Mouse (Mus musculus) layer of hippocampus, adult 2 months (tissue): ENCODE measurements around the gene Hmox1. TPM values are rescaled to one million over a fixed set of nuclear protein-coding genes. Genes with fewer than 3 reads are reported as not detected.

Experiments
- DNase-seq, 2 experiments: peaks; one replicate each; pipeline ENCODE4 v3.0.0; 2022; ENCODE audit warnings: low spot score in 2 of 2
- H3K27ac ChIP-seq: fragments of 200-600 bp; 2 replicates; pipeline ENCODE4 v1.8.1; 2022
- H3K4me3 ChIP-seq: fragments of 200-600 bp; 2 replicates; pipeline ENCODE4 v1.8.1; 2022; ENCODE audit warnings: mild to moderate bottlenecking
- CTCF ChIP-seq: fragments of 200-600 bp; conservative IDR thresholded peaks from 2 replicates; pipeline ENCODE4 v1.8.1; 2022; ENCODE audit warnings: antibody characterized with exemption, mild to moderate bottlenecking, moderate library complexity
- total RNA-seq, 2 experiments: library from RNA; stranded (reverse); gene quantifications; 2 replicates each; pipeline ENCODE4 v1.2.3; 2021

Gene Hmox1
- total RNA-seq, 2 experiments from 2014 or later, result 6.1 to 6.2 TPM

DNA sequence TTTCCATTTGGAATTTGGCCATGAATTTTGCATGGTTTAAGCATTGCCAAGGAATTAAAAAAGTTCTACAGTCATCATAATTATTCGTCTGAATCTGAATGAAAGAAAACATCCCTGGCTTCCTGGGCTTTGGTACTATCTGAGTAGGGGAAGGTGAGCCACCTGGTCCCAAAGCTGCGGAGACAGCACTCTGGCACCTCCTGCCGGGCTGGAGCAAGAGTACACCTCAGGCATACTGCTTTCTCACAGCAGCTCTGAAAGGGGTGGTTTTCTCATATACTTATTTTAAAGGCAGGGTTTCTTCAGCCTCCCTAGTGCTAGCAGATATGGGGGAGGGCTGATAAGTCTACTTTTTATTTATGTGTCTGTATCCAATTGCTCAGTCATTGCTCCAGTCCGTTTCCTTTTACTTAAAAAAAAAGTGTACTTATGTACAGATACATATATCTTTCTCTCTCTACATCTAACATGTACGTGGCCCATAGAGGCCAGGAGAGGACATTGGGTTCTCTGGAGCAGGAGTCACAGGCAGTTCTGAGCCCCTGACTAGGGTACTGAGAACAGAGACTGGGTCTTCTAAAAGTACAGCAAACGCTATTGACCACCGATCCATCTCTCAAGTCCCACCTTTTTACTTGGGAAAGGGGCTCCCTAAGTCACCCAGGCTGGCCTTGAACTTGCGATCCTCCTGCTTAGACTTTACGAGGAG, 15.3 kb downstream of the Hmox1 start:
- peak; percentile 61 to 80 for DNase-seq
- TF ChIP-seq CTCF, result peak; percentile 91
- Histone ChIP-seq H3K4me3 (peak overlapping the region; percentile 66), H3K27ac (peak overlapping the region; percentile 96)

- no peak for TF ChIP-seq CTCF
Observed at GRCm38 (mm10) chr8:75109236-75109967, 16.0 kb downstream of the Hmox1 start, which contains the start of gene Mcm5. Gene Mcm5, plus strand, starts transcription at chr8:75109569.

DNA sequence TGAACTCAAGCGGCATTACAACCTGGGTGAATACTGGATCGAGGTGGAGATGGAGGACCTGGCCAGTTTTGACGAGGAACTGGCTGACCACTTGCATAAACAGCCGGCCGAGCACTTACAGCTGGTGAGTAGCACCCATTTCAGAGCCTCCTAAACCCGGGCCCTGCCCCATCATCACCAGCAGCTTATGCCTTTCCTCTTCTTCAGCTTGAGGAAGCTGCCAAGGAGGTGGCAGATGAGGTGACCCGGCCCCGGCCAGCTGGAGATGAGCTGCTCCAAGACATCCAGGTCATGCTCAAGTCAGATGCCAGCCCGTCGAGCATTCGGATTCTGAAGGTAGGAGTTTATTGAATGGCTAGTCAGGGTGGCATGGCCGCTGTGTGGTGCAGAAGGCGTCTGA, 16.7 kb downstream of the Hmox1 start:
- TF ChIP-seq CTCF, result no peak
- H3K27ac ChIP-seq, result no peak overlapping the region
- H3K4me3 ChIP-seq, result peak overlapping the region; percentile 66
- DNase-seq, result no peak

More at GRCm38 (mm10) chr8:75109236-75109967, 16.0 kb downstream of the Hmox1 start, which contains the start of gene Mcm5:
- peak within 1 kb of the TSS; percentile 96 for H3K27ac ChIP-seq
- peak; percentile 99 for DNase-seq
- peak within 1 kb of the TSS; percentile 66 for H3K4me3 ChIP-seq

DNA sequence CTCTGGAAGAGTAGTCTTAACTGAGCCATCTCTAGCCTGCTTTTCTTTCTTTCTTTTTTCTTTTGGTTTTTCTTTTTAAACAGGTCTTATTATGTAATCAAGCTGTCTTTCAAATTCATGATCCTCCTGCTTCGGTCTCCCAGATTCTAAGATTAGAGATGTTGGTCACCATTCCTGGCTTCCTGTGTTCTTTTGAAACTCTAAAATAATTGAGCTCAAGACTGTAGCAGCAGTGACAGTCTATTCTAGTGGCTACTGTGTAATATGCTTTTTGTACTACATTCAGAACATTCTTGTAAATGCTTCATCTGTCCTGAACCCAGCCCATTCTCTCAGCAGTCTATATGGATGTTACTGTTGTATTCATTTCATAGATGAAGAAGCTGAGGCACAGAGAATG, 25.1 kb downstream of the Hmox1 start:
- TF ChIP-seq CTCF, result no peak
- DNase-seq, result no peak
- Histone ChIP-seq H3K27ac (no peak overlapping the region), H3K4me3 (no peak overlapping the region)

DNA sequence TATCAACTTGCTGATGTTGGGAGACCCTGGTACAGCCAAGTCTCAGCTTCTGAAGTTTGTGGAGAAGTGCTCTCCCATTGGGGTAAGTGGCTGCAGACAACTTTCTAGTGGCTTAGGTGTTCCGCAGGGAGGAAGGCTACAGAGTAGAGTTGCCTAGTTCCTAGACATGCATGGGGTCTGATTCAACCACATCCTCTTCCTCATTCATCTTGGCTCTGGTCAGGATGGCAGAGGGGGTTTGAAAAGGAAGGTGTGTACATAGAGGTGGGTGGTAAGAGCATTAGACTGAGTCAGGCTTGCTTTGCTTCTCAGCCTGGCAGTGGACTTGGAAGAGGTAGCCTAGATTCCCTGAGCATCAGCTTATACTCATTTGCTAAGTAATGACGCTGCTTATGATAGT, 25.9 kb downstream of the Hmox1 start:
- no peak for DNase-seq
- no peak for TF ChIP-seq CTCF
- no peak overlapping the region for H3K4me3 ChIP-seq
- H3K27ac ChIP-seq, result no peak overlapping the region

DNA sequence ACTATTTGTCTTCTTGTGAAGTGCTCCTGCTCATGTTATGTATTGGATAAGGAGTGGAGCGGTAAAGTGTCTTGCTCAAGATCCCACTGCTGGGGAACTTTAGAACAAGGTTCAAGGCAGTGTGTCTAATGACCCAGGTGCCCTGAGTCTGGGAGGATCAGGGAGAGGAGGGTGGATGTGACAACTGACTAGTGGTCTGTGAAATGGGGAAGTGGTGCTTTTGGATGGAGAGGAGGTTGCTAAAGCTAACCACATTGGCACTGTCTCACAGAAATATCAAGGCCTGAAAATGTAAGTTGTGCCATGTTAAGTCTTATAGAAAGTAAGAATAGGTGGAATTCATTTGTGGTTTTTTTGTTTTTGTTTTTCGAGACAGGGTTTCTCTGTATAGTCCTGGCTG, 26.3 kb downstream of the Hmox1 start:
- no peak for DNase-seq
- Histone ChIP-seq H3K4me3 (no peak overlapping the region), H3K27ac (no peak overlapping the region)
- no peak for TF ChIP-seq CTCF

DNA sequence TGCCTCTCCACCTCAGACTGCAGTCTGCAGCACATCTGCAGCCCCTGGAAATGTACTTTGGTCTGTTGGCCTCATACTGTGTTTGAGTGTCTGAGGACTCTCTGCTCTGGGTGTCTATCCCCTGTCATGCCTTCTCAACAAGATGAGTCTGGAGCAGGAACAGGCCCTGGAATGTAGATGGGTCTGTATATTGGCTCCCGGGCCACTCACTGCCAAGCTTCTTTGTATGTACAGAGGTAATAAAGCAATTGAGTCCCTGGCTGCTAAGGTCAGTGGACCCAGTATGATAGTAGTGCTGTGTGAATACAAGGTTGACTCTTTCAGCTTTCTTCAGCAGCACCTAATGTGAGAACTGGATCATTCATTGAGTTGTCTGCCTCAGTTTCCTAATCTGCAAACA, 34.0 kb downstream of the Hmox1 start:
- DNase-seq, result no peak
- Histone ChIP-seq H3K27ac (no peak overlapping the region), H3K4me3 (no peak overlapping the region)
- TF ChIP-seq CTCF, result no peak

DNA sequence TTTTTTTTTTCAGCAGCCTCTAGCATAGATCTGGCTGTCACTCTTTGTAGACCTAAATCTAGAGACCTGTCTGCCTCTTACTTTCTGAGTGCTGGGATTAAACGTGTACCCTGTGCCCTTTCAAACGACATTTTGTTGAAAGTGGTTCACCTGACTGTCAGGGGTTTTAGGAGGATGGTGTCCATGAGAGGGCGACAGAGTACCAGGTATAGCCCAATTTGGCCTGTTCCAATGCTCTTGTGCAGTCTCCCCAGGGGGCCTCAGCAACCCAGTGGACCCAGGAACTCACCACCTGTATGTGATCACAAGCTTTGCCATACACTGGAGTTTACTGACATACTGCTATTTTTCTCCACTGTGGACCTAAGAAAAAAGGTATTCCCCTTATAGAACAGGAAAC, 39.1 kb downstream of the Hmox1 start:
- no peak overlapping the region for H3K27ac ChIP-seq
- DNase-seq, result peak; percentile 37 to 62
- H3K4me3 ChIP-seq, result no peak overlapping the region
- peak; percentile 85 for TF ChIP-seq CTCF

DNA sequence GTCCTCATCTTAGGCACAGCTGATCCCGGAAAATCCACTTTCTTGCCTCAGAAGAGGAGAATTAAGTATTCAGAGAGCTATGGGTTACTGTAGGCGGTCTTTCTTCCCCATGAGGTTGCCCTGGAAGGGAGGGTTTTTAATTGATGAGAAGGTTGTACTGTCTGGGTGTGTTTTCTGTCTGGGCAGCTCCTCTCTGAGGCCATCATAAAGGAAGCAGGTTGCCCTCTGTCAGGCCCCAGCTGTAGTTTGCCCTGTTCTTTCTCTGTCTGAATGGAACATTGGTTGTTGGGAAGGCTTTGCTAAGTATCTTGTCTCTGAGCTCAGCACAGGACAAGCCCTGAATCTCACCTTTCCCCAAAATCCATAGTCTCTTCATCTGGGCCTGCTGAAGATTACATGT, 40.0 kb downstream of the Hmox1 start:
- H3K4me3 ChIP-seq, result no peak overlapping the region
- no peak for TF ChIP-seq CTCF
- no peak for DNase-seq
- H3K27ac ChIP-seq, result peak overlapping the region; percentile 14; the same call in 1 of the 2 replicates

DNA sequence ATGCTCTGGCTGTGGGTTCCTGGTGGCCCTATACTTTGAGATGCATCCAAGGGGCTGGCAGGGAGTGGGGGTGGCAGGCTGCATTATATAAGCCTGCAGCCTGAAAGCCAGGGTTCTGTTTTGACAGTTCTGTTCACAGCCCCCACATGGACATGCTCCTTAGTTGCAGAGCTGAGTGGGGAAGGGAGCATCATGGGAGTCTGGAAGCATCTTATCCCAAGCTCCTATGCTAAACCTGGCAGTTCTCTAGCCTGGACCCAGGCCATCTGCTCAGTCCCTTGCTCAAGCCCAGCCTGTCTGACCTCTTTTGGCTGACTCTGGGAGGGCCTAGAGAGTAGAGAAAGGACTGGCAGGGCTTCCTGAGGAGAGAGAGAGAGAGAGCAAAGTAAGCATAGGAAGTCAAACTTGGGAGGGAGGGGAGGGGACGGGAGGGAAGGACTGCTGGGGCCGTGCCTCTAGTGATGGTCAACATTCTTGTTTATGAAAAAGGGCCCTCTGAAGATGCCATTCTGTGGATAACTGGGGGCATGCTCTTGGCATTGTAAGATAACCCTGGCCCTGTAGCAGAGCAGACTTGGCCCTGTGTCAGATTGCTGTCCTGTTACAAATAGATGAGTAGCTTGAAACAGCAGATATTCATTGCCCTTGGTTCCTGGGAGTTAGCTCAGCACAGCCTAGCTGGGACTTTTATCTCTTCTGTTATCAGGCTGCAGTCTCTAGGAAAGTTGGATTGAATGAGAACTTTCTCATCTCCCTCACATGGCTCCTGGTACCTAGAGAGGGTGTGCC, 41.4 kb downstream of the Hmox1 start:
- H3K4me3 ChIP-seq, result no peak overlapping the region
- peak in 1 of 2 experiments; percentile 58 for DNase-seq
- no peak for TF ChIP-seq CTCF
- peak overlapping the region; percentile 61 for H3K27ac ChIP-seq

DNA sequence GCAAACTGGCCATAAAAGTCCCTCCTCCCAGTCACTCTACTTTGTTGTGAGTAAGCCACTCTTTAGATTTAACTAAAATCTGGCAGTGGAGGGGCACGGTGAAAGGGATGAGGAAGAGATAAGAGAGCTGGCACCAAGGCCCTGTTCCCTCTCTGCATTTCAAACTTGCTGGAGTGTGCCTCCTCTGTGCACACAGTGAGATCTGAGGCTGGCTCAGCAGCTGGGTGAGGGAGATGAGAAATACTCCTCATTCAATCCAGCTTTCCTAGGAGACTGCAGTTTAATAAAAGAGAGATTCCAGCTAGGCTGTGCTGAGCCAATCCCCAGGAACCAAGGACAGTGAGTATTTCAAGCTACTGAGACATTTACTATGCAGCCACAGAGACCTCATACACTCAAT, 42.3 kb downstream of the Hmox1 start:
- H3K4me3 ChIP-seq, result no peak overlapping the region
- TF ChIP-seq CTCF, result no peak
- no peak for DNase-seq
- peak overlapping the region; percentile 61; the same call in 1 of the 2 replicates for H3K27ac ChIP-seq

GRCm38 (mm10) chr8:75136256-75136655, 42.8 kb downstream of the Hmox1 start:
- H3K27ac ChIP-seq, result 0 out of 2 replicates have a peak overlapping the region, but pooled peaks have one; percentile 61
- H3K4me3 ChIP-seq, result no peak overlapping the region
- TF ChIP-seq CTCF, result no peak
- DNase-seq, result no peak

DNA sequence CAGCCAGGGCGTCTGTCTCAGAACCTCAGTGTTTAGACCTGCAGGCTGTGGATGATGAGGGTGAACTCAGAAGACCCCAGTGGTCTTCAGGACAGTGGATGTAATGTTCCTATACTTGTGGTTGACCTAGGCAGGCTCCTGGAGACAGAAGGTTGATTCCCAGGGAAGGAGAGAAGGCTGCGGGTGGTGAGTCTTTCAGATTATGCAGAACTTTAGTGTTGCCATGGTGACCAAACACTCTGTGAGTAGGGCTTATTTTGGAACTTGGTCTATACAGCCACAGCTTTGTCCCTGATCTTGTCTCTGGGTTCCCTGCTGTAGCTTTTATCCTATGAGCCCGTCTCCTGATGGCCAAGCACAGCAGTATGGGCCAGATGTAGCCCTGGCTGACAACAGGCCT, 44.1 kb downstream of the Hmox1 start:
- Histone ChIP-seq H3K4me3 (no peak overlapping the region), H3K27ac (peak overlapping the region; percentile 63)
- peak; percentile 39 to 48 for DNase-seq
- no peak for TF ChIP-seq CTCF

Other genes with a start within 250 kb of the Hmox1 start
- gene Isx, start 220.4 kb upstream of the Hmox1 start, total RNA-seq, result not detected
- gene Hmgxb4, start 100.3 kb upstream of the Hmox1 start, total RNA-seq, result 10 to 100 TPM; 20.6 to 22.0 TPM
- 10 to 100 TPM; 38.7 to 40.5 TPM for gene Tom1, start 59.9 kb upstream of the Hmox1 start, total RNA-seq
- gene Mcm5, start 15.9 kb downstream of the Hmox1 start, total RNA-seq, result 1 to 10 TPM; 6.1 to 8.8 TPM
- gene Rasd2, start 120.3 kb downstream of the Hmox1 start, total RNA-seq, result 10 to 100 TPM; 69.5 to 79.3 TPM